Mouse (Mus musculus) embryo, embryonic 10.5 days (tissue): Measurements from ENCODE around the gene Axin1.
"Not testable (repeated sequence)": the region's sequence is repeated elsewhere in the genome, so short reads cannot be mapped to it uniquely, and the experiment has no call there.

Source experiments
- DNase-seq: peaks from one replicate; pipeline ENCODE4 v3.0.0-alpha.2; 2015; ENCODE audit warnings: low spot score

The Axin1 gene

GRCm38 (mm10) chr17:26138239-26138836, at the start of gene Axin1:
Axin1 (plus strand) TSS chr17:26138688.
- peak; percentile 98 for DNase-seq

DNA sequence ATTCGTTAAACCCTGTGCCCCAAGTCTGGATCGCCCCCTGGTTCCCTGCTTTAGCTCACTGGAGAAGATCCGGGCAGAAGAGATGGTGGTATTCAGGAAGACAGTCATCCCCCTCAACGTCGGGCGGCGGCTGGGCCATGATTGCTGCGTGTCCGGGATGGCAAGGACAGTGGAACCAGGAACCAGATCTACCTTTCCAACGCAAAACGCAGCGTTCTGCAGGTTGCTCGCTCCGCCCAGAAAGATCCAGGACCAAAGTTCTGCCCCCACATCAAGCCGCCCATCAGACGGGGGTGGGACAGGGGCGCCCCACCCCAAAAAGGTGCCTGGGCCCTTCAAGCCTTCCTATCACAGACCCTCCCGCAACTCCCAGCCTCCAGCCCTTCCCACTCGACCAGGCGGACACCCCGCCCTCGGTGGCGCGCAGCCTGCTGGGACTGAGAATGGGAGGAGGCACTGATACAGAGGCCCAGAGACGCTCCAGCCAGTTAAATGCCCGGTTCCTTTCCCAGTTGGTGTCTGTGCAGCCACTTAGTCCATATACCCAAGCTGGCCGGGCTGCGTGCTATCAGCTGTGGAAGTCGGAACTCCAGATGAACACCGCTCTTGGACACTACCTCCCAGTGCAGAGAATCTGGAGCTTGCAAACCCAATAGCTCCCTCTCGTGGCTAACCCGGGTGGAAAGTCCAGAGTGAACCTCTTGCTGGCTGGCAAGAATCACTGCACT, 48.4 kb upstream of the Axin1 start, which contains the start of gene Decr2:
Decr2 (minus strand) TSS at position 433 of the 728 bp plus-strand sequence.
- peak; percentile 96 for DNase-seq

DNA sequence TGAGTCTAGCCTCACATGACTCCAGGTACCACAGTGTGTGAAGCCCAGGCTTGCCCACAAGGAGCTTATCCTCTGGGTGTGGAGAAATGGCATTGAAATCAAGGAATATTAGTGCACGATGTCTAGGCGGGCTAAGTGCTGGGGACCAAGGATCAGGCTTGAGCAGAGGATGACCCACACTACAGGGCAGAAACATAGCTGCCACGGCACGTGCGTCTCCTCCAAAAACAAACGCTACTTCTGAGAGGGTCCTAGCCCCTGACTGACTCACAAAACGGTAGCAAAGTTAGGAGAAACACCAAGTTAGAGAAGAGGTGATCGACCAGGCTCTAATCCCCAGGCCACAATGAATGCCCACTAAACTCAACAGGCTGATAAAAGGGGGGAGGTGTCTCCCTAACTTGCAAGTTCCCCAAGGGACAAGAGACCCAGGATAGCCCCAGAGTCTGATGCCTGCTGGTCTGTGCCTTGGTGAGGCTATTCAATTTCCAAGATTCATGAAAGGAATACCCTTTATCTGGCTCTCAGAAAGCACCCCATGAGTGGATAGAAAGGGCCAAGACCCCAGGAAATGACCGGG, 43.9 kb upstream of the Axin1 start:
- DNase-seq = no peak

DNA sequence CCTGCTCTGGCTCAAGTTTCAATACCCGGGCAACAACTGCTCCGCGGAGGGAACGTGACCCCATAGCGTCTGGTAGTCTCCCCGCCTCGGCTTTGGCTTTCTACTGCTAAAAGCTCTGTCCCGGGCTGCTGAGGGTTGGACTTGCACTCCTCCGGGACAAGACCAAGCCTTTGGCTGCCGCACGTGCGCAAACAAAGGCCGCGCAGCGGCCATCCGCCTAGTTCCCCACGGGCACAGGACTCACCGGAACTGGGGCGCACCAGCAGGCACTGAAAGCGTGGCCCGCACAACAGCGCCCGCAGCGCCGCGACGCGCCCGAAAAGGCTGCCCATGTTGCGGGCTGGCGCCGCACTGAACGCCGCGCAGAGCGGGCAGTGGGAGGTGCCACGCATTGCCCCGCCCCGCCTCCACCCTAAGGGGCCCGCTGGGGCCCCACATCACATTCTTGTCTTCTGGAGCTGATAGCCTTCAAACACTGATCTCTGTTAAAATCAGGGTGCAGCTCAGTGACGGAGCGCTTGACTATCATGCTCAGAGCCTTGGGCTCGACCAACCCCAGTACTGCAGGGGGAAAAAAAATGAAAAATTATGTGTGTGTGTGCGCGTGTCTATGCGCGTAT, 43.3 kb upstream of the Axin1 start, which contains the start of gene Nme4:
Nme4 (minus strand) TSS at position 482 of the 620 bp plus-strand sequence.
- peak; percentile 79 for DNase-seq

DNA sequence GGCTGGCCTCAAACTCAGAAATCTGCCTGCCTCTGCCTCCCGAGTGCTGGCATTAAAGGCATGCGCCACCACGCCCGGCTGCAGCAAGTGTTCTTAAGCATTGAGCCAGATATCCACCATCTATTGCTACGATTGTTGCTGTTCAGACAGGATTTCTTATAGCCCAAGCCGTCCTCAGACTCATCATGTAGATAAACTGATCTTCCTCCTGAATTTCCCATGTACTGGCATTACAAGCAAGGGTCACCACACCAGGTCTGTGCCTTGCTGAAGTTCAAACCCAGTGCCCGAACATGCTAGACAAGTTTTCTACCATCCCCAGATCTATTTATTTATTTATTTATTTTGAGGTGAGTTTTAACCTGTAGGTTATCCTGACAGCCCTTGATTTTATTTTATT, 40.0 kb upstream of the Axin1 start:
- DNase-seq = no peak

- not testable (repeated sequence) for DNase-seq
These were observed 39.2 kb upstream of the Axin1 start for GRCm38 (mm10) chr17:26099316-26099715.

GRCm38 (mm10) chr17:26100166-26100565, 38.3 kb upstream of the Axin1 start:
- DNase-seq = no peak

- no peak for DNase-seq
These were observed 37.0 kb upstream of the Axin1 start for GRCm38 (mm10) chr17:26101478-26101877.

GRCm38 (mm10) chr17:26105619-26106018, 32.9 kb upstream of the Axin1 start:
- no peak for DNase-seq

DNA sequence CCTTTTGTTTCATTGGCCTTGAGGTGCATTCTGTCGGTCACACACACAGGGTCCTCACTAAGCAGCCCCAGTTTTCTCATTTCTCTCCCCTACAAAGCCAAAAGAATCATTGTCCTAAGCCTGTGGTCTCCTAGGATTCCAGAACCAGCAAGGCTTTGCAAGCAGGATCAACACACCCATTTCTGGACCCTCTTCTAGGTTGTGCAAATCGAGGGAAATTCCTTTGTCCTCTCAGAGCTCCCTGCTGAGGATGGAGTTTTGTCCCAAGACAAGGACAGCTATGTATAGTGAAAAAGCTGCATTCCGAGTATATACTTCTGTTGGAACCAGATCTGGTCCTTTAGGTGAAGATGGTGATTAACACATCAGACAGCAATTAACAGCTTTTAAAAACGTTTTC, 28.3 kb upstream of the Axin1 start:
- no peak for DNase-seq

DNA sequence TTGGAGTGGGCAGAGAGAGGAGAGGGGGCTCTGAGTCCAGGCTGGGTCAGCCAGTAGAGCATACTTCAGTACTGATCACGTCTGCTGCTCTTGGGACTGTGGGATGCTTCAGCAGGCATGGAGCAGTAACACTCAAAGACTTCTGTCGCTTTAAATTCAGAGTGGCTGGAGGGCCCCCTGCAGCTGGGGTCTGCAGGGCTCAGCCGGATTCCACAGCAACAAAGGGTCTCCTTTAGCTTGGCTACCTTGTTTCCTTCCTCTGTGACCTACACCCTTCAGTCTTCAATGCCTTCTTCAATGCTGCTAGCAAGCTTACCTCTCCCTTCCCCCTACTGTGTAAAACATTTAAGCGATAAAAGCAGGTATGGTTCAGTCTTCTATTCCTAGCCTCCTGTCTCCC, 27.5 kb upstream of the Axin1 start:
- no peak for DNase-seq

- DNase-seq = no peak
These were observed 26.8 kb upstream of the Axin1 start for GRCm38 (mm10) chr17:26111722-26112121.

GRCm38 (mm10) chr17:26112751-26113150, 25.7 kb upstream of the Axin1 start:
- no peak for DNase-seq

DNA sequence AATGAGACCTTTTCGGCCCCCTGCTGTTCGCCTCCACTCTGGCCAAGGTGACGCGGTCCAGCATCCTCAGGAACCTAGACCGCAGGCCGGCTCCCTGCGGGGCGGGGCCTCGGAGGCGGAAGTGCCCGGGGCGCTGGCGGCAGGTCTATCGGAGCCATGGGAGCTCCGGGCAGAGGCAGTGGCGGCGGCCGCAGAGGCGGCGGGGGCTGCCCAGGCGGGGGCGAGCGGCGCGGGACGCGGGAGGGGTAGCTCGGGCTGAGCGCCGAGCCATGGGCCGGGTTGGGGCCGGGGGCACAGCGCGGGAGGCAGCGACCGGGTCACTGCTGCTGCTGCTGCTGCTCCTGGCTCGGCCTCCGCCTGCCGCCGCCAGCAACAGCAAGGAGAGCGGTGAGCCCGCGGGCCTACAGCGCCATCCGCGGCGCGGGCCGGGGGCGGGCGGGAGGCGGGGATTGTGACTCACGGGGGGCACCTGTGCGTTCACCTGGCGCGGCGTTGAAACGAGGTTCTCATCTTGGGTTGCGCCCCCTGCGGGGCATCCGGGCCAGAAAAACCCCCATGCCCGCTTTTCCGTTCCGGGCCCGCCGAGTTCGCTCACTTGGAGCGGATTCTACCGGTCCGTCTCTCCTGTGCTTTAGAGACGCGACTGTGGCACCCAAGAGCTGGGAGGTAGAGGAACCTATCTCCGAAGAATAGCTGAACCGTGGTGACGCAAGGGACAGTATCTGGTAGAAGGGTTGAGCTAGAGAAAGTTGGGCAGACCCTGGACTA, 25.1 kb upstream of the Axin1 start, which contains the start of gene Tmem8:
Tmem8 (plus strand) TSS at position 119 of the 768 bp plus-strand sequence.
- peak; percentile 67 for DNase-seq

DNA sequence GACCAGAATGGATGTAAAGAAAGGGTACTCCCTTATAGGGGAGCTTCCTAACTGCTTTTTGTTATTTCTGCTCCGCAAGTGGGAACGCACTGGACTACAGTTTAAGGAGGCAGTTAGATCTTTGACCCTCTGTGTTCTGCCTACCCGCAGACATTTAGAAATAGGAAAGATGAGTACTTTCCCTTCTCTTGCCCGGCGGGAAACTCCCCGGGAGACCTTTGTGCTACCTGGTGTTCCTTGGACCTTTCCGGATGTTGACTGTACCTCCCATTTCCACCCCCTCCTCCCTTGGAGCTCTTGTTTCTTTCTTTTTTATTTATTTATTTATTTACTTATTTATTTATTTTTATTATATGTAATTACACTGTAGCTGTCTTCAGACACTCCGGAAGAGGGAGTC, 24.4 kb upstream of the Axin1 start:
- no peak for DNase-seq

DNA sequence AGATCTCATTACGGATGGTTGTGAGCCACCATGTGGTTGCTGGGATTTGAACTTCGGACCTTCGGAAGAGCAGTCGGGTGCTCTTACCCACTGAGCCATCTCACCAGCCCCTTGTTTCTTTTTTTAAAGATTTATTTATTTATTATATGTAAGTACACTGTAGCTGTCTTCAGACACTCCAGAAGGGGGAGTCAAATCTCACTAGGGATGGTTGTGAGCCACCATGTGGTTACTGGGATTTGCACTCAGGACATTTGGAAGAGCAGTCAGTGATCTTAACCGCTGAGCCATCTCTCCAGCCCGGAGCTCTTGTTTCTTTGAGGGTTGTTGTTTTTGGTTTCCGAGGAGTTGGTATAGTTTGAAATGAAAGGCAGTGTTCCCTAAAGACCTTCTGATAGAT, 24.0 kb upstream of the Axin1 start:
- DNase-seq = not testable (repeated sequence)

- no peak for DNase-seq
These were observed 23.1 kb upstream of the Axin1 start for GRCm38 (mm10) chr17:26115205-26115898.

- no peak for DNase-seq
These were observed 22.5 kb upstream of the Axin1 start for GRCm38 (mm10) chr17:26115956-26116487.

DNA sequence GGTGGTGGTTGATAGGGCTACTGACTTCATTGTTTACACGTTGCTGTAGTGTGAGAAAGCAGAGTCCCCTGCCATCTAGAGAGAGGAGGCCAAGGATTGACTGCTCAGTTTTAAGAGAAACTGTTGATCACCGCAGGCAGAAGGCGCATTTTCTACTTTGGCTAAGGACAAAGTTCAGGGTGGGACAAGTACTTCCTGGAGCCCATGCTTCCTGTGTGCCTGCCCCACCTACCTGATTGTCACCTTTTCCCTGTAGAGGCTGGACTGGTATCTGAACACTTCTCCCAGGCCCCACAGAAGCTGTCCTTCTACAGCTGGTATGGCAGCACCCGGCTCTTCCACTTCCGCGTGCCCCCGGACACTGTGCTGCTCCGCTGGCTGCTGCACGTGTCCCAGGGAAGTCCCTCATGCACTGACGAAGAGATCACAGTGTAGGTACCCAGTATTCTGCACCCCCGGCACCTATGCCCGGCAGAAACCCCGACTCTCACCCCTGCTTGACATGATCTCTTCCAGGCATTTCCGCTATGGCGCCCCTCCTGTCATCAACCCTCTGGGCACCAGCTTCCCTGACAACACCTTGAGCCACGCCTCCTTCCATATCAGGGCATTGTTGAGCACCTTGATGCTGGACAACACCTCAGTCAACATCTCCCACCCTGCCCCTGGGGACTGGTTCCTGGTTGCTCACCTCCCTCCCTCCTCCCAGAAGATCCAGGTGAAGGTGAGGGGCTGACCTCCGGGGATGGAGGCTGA, 21.8 kb upstream of the Axin1 start:
- DNase-seq = no peak
